In the genomic region with DNA sequence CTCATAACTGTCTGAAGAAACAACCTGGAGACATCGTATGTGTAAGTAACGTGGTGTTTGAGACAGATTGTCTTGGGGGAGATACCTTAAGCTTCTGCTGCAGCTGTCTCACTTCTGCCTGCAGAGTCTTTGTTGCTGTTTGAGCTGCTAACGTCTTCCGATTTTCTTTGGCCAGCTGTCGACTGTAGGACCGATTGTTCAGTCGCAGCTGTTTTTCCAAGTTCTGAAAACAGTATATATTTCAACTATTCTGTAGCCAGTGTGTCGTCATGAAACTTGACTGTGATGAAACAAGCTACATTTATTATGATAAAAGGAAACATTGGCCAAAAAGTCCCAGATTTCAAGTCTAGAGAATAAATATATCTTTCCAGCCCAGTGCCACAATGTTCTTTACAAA, we compare ENCODE assay signal across 18 mouse cellular contexts. TPM values are rescaled to one million over a fixed set of nuclear protein-coding genes. Genes with fewer than 3 reads are reported as not detected.
"Had no signal": no experiment of that assay in that cellular context is flagged by ENCODE, and none has a peak within 500 bp of the region (broad histone marks: within the 10 kb centered on the region; RNA-seq: fewer than 3 reads in every experiment).

No protein-coding gene starts in this region.

- DNase-seq: lung, adult 18-20 months; lung, postnatal 4 days; midbrain, embryonic 14.5 days; right cerebral cortex, postnatal 14 days; thymus, adult 2 months; thymus, postnatal 25 days; thymus, postnatal 4 days had no signal

- H3K9me3 ChIP-seq: lung, embryonic 15.5 days; midbrain, embryonic 10.5 days; midbrain, embryonic 12.5 days; neural tube, embryonic 12.5 days; stomach, embryonic 15.5 days had no signal

- ATAC-seq: liver, embryonic 12.5 days; midbrain, embryonic 16.5 days had no signal

- H3K4me2 ChIP-seq: liver, embryonic 12.5 days; lung, embryonic 15.5 days; midbrain, embryonic 12.5 days; neural tube, embryonic 12.5 days; stomach, embryonic 15.5 days had no signal

- H3K9ac ChIP-seq: liver, embryonic 12.5 days; liver, embryonic 14.5 days; lung, embryonic 15.5 days; midbrain, embryonic 12.5 days; neural tube, embryonic 12.5 days; stomach, embryonic 15.5 days had no signal

- H3K27me3 ChIP-seq: liver, embryonic 12.5 days; lung, embryonic 15.5 days; midbrain, embryonic 12.5 days; neural tube, embryonic 12.5 days; stomach, embryonic 15.5 days had no signal

- H3K4me1 ChIP-seq: liver, embryonic 12.5 days; neural tube, embryonic 12.5 days; stomach, embryonic 15.5 days had no signal

- H3K4me3 ChIP-seq: liver, embryonic 12.5 days; lung, embryonic 15.5 days; midbrain, embryonic 10.5 days; midbrain, embryonic 12.5 days; neural tube, embryonic 12.5 days; stomach, embryonic 15.5 days had no signal

- H3K36me3 ChIP-seq: liver, embryonic 12.5 days; lung, embryonic 15.5 days; midbrain, embryonic 10.5 days; midbrain, embryonic 12.5 days; neural tube, embryonic 12.5 days; stomach, embryonic 15.5 days had no signal

- H3K27ac ChIP-seq: liver, embryonic 12.5 days; liver, embryonic 14.5 days; lung, embryonic 15.5 days; midbrain, embryonic 10.5 days; midbrain, embryonic 12.5 days; neural tube, embryonic 12.5 days; stomach, embryonic 15.5 days; stomach, postnatal 0 days had no signal

RNA-seq across cellular contexts. Expression of gene Lca5l, which starts 18.4 kb away (rescaled TPM):
- total RNA-seq: megakaryocyte-erythroid progenitor cell, adult 5-6 weeks; neutrophil, adult 5-6 weeks had no signal

RNA-seq across cellular contexts. Expression of gene Sh3bgr, which starts 26.6 kb away (rescaled TPM):
- total RNA-seq: neutrophil, adult 5-6 weeks had no signal
